Mouse (Mus musculus): ENCODE data around the gene Tmtc2. TPM values are rescaled to one million over a fixed set of nuclear protein-coding genes. Genes with fewer than 3 reads are reported as not detected.
A peak's percentile ranks its signal among the peaks of the same experiment; 100 is the strongest.

Gene Tmtc2
- polyA plus RNA-seq, 1 experiment from 2014 or later: 6.9 TPM

GRCm38 (mm10) chr10:105500482-105500881, 73.8 kb downstream of the Tmtc2 start:
- no peaks in the 10 kb centered on the region for H3K27me3 ChIP-seq (ENCODE audit: insufficient read depth, low read length)
- H3K27ac ChIP-seq (ENCODE audit: low read depth): no peak overlapping the region
- TF ChIP-seq CTCF (IDR thresholded peaks at IDR 0.05; ENCODE audit: low read depth): no peak
- no peaks in the 10 kb centered on the region; the same call in 1 of the 2 replicates for H3K4me1 ChIP-seq (ENCODE audit: insufficient read depth)
- no peaks in the 10 kb centered on the region for H3K9me3 ChIP-seq (ENCODE audit: low read depth, low read length)
- ATAC-seq (ENCODE audit: insufficient read depth): peak; percentile 73
- 38% methylated on average over 4 of the region's 4 CpGs for WGBS
- no peak overlapping the region for H3K4me3 ChIP-seq (ENCODE audit: low read depth, low read length)
- no peak overlapping the region for H3K9ac ChIP-seq
- no peak overlapping the region for H3K4me2 ChIP-seq
- DNase-seq: peak; percentile 55
- H3K36me3 ChIP-seq (ENCODE audit: insufficient read depth): no peaks in the 10 kb centered on the region

- Histone ChIP-seq H3K9ac (no peak overlapping the region), H3K4me3 (ENCODE audit: low read depth, low read length) (no peak overlapping the region), H3K9me3 (ENCODE audit: low read depth, low read length) (no peaks in the 10 kb centered on the region), H3K27ac (ENCODE audit: low read depth) (no peak overlapping the region), H3K4me1 (ENCODE audit: insufficient read depth) (peaks cover 7% of the 10 kb centered on the region; the same call in 1 of the 2 replicates), H3K4me2 (no peak overlapping the region), H3K36me3 (ENCODE audit: insufficient read depth) (no peaks in the 10 kb centered on the region), H3K27me3 (ENCODE audit: insufficient read depth, low read length) (no peaks in the 10 kb centered on the region)
- WGBS: 53% methylated on average over 6 of the region's 6 CpGs
- no peak for TF ChIP-seq CTCF (IDR thresholded peaks at IDR 0.05; ENCODE audit: low read depth)
- no peak for ATAC-seq (ENCODE audit: insufficient read depth)
- peak; percentile 56 for DNase-seq
Observed at GRCm38 (mm10) chr10:105495248-105495647, 79.0 kb downstream of the Tmtc2 start.

- no peak for TF ChIP-seq CTCF (IDR thresholded peaks at IDR 0.05; ENCODE audit: low read depth)
- ATAC-seq (ENCODE audit: insufficient read depth): peak; percentile 61; the same call in 1 of the 2 replicates
- Histone ChIP-seq H3K27ac (ENCODE audit: low read depth) (no peak overlapping the region), H3K4me1 (ENCODE audit: insufficient read depth) (peaks cover 7% of the 10 kb centered on the region; the same call in 1 of the 2 replicates), H3K4me3 (ENCODE audit: low read depth, low read length) (no peak overlapping the region), H3K36me3 (ENCODE audit: insufficient read depth) (no peaks in the 10 kb centered on the region), H3K9ac (no peak overlapping the region), H3K4me2 (no peak overlapping the region), H3K27me3 (ENCODE audit: insufficient read depth, low read length) (no peaks in the 10 kb centered on the region), H3K9me3 (ENCODE audit: low read depth, low read length) (no peaks in the 10 kb centered on the region)
- 31% methylated on average over 4 of the region's 4 CpGs for WGBS
- DNase-seq: peak; percentile 24
Observed at GRCm38 (mm10) chr10:105492485-105492884, 81.8 kb downstream of the Tmtc2 start.

- no peak overlapping the region for H3K4me2 ChIP-seq
- no peak for TF ChIP-seq CTCF (IDR thresholded peaks at IDR 0.05; ENCODE audit: low read depth)
- DNase-seq (no peak), ATAC-seq (ENCODE audit: insufficient read depth) (no peak)
- H3K27me3 ChIP-seq (ENCODE audit: insufficient read depth, low read length): no peaks in the 10 kb centered on the region
- H3K27ac ChIP-seq (ENCODE audit: low read depth): no peak overlapping the region
- H3K4me3 ChIP-seq (ENCODE audit: low read depth, low read length): no peak overlapping the region
- H3K4me1 ChIP-seq (ENCODE audit: insufficient read depth): peaks cover 7% of the 10 kb centered on the region; the same call in 1 of the 2 replicates
- H3K9me3 ChIP-seq (ENCODE audit: low read depth, low read length): no peaks in the 10 kb centered on the region
- no peaks in the 10 kb centered on the region for H3K36me3 ChIP-seq (ENCODE audit: insufficient read depth)
- no peak overlapping the region for H3K9ac ChIP-seq
- WGBS: 87% methylated on average over 4 of the region's 4 CpGs
Observed at GRCm38 (mm10) chr10:105490748-105491147, 83.5 kb downstream of the Tmtc2 start.

GRCm38 (mm10) chr10:105489970-105490735, 84.1 kb downstream of the Tmtc2 start:
- no peak overlapping the region for H3K4me2 ChIP-seq
- no peak for ATAC-seq (ENCODE audit: insufficient read depth)
- no peaks in the 10 kb centered on the region for H3K9me3 ChIP-seq (ENCODE audit: low read depth, low read length)
- no peak overlapping the region for H3K4me3 ChIP-seq (ENCODE audit: low read depth, low read length)
- no peak overlapping the region for H3K27ac ChIP-seq (ENCODE audit: low read depth)
- WGBS: 75% methylated on average over 14 of the region's 14 CpGs
- H3K27me3 ChIP-seq (ENCODE audit: insufficient read depth, low read length): no peaks in the 10 kb centered on the region
- H3K4me1 ChIP-seq (ENCODE audit: insufficient read depth): peaks cover 4% of the 10 kb centered on the region; the same call in 1 of the 2 replicates
- H3K9ac ChIP-seq: no peak overlapping the region
- no peaks in the 10 kb centered on the region for H3K36me3 ChIP-seq (ENCODE audit: insufficient read depth)
- no peak for DNase-seq
- TF ChIP-seq CTCF (IDR thresholded peaks at IDR 0.05; ENCODE audit: low read depth): no peak

- DNase-seq (no peak), ATAC-seq (ENCODE audit: insufficient read depth) (no peak)
- no peaks in the 10 kb centered on the region for H3K9me3 ChIP-seq (ENCODE audit: low read depth, low read length)
- 50% methylated on average over 4 of the region's 4 CpGs for WGBS
- no peak for TF ChIP-seq CTCF (IDR thresholded peaks at IDR 0.05; ENCODE audit: low read depth)
- no peak overlapping the region for H3K4me3 ChIP-seq (ENCODE audit: low read depth, low read length)
- H3K36me3 ChIP-seq (ENCODE audit: insufficient read depth): no peaks in the 10 kb centered on the region
- H3K9ac ChIP-seq: no peak overlapping the region
- H3K27me3 ChIP-seq (ENCODE audit: insufficient read depth, low read length): no peaks in the 10 kb centered on the region
- H3K27ac ChIP-seq (ENCODE audit: low read depth): no peak overlapping the region
- H3K4me2 ChIP-seq: no peak overlapping the region
- H3K4me1 ChIP-seq (ENCODE audit: insufficient read depth): no peaks in the 10 kb centered on the region
Observed at GRCm38 (mm10) chr10:105486977-105487376, 87.3 kb downstream of the Tmtc2 start.

- H3K9me3 ChIP-seq (ENCODE audit: low read depth, low read length): no peaks in the 10 kb centered on the region
- H3K4me1 ChIP-seq (ENCODE audit: insufficient read depth): no peaks in the 10 kb centered on the region
- no peaks in the 10 kb centered on the region for H3K36me3 ChIP-seq (ENCODE audit: insufficient read depth)
- no peak overlapping the region for H3K9ac ChIP-seq
- no peak for ATAC-seq (ENCODE audit: insufficient read depth)
- no peaks in the 10 kb centered on the region for H3K27me3 ChIP-seq (ENCODE audit: insufficient read depth, low read length)
- no peak overlapping the region for H3K4me3 ChIP-seq (ENCODE audit: low read depth, low read length)
- H3K27ac ChIP-seq (ENCODE audit: low read depth): no peak overlapping the region
- TF ChIP-seq CTCF (IDR thresholded peaks at IDR 0.05; ENCODE audit: low read depth): no peak
- no peak for DNase-seq
- WGBS: 91% methylated on average over 2 of the region's 2 CpGs
- no peak overlapping the region for H3K4me2 ChIP-seq
Observed at GRCm38 (mm10) chr10:105484355-105485094, 89.7 kb downstream of the Tmtc2 start.
